Mouse (Mus musculus) intestine, embryonic 15.5 days (tissue): Measurements from ENCODE around the gene Tbc1d9b. TPM values are rescaled to one million over a fixed set of nuclear protein-coding genes. Genes with fewer than 3 reads are reported as not detected.

Experiments used
- ATAC-seq: fragments of 200-750 bp; cut with Nextera tagmentation; 2 replicates; pipeline ENCODE4 v1.8.0; 2017; ENCODE audit warnings: moderate TSS enrichment, moderate library complexity
- H3K27ac ChIP-seq: fragments of 300-500 bp; sonication (generic); 2 replicates; pipeline ENCODE4 v1.5.1; 2015; ENCODE audit warnings: mild to moderate bottlenecking, inconsistent platforms
- H3K27me3 ChIP-seq: fragments of 300-500 bp; sonication (generic); replicated peaks from 2 replicates; pipeline ENCODE4 v1.6.1; 2015; ENCODE audit warnings: inconsistent platforms
- H3K36me3 ChIP-seq: fragments of 300-500 bp; sonication (generic); 2 replicates; pipeline ENCODE4 v1.6.1; 2015; ENCODE audit warnings: inconsistent platforms
- H3K4me1 ChIP-seq: fragments of 300-500 bp; sonication (generic); replicated peaks from 2 replicates; pipeline ENCODE4 v1.6.1; 2015; ENCODE audit warnings: inconsistent platforms
- H3K4me2 ChIP-seq: fragments of 300-500 bp; sonication (generic); replicated peaks from 2 replicates; pipeline ENCODE4 v1.6.1; 2015; ENCODE audit warnings: mild to moderate bottlenecking, inconsistent platforms
- H3K4me3 ChIP-seq: fragments of 300-500 bp; sonication (generic); replicated peaks from 2 replicates; pipeline ENCODE4 v1.5.1; 2015; ENCODE audit warnings: inconsistent platforms
- H3K9ac ChIP-seq: fragments of 300-500 bp; sonication (generic); 2 replicates; pipeline ENCODE4 v1.6.1; 2015; ENCODE audit warnings: inconsistent platforms
- H3K9me3 ChIP-seq: fragments of 300-500 bp; sonication (generic); 2 replicates; pipeline ENCODE4 v1.6.1; 2016; ENCODE audit warnings: inconsistent platforms
- WGBS: fragments of 180-500 bp; shearing (Covaris S2); methylation state at CpG from one replicate; pipeline ENCODE4 v1.1.7; 2015; 5-methylcytosine and 5-hydroxymethylcytosine counted together
- polyA plus RNA-seq: library from polyadenylated mRNA; unstranded; fragments of >200 nt; fragmentation: Nextera tagmentation; extraction: Ambion mirVana; gene quantifications from 2 replicates; pipeline ENCODE4 v1.2.1, GENCODE M21; 2015

Tbc1d9b gene
- polyA plus RNA-seq, 1 experiment from 2014 or later: 31.5 TPM

DNA sequence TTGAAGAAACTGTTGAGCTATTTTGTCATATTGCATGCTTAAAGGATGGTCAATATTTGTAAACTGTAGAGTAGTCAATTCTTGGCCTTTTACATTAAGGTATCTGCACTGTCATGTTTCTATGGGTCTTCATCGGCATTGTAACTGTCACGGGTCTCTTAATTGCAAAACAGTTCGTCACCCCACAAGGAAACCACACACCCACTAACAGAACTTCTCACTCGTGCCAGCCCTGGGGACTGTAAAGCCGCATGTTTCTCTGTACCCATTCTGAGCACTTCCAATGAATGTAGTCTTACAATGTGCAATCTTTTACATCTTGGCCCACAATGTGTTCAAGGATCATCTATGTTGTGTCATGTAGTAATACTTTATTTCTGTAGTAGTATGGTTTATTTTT, 26.0 kb upstream of the Tbc1d9b start:
- Histone ChIP-seq H3K9ac (no peak overlapping the region), H3K4me2 (no peak overlapping the region), H3K27me3 (no peaks in the 10 kb centered on the region), H3K27ac (no peak overlapping the region), H3K36me3 (no peaks in the 10 kb centered on the region), H3K4me1 (no peaks in the 10 kb centered on the region), H3K4me3 (no peak overlapping the region), H3K9me3 (no peaks in the 10 kb centered on the region)
- WGBS: 84% methylated on average over 5 of the region's 5 CpGs
- ATAC-seq: no peak

DNA sequence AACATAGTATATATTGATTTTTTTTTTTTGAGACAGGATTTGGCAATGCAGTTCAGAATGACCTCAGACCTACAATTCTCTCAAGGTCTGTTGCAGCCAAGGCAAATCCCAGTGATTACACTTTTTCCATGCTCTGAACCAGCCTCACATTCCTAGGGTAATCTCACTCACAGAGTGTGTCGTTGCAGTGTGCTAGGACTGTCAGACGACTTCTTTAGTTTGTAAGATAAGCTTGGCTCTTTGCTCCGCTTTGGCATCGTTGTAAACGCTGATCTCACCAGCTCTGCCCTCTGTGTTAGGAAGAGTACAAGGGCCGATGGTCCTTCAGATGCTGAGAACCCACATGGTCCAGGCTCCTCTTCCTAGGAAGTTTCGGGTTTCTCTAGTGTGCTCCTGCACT, 25.2 kb upstream of the Tbc1d9b start:
- 73% methylated on average over 7 of the region's 7 CpGs for WGBS
- no peak overlapping the region for H3K27ac ChIP-seq
- H3K9me3 ChIP-seq: no peaks in the 10 kb centered on the region
- no peaks in the 10 kb centered on the region for H3K36me3 ChIP-seq
- H3K27me3 ChIP-seq: no peaks in the 10 kb centered on the region
- H3K4me3 ChIP-seq: no peak overlapping the region
- H3K9ac ChIP-seq: no peak overlapping the region
- ATAC-seq: no peak
- H3K4me1 ChIP-seq: no peaks in the 10 kb centered on the region
- H3K4me2 ChIP-seq: no peak overlapping the region

DNA sequence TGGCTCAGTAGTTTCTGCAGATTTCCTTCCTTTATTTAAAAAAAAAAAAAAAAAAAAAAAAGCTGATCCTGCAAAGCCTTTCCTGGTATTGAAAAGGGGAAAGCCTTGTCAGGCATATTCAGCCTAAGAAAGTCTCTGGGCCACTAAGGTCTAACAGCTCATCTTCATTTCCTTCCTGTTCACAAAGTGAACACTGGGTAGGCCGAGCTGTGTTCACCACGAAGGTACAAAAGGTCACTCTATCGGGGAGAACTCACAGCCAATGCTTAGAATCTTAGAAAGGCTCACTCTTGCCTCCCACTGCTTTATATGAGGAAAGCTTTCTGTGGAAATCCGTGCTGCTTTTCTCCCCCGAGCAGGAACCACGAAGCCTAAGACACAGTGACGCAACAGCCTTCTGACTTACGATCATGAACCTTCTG, 22.4 kb upstream of the Tbc1d9b start:
- 0 out of 2 replicates have a peak, but pooled peaks have one; percentile 20 for ATAC-seq
- H3K4me2 ChIP-seq: no peak overlapping the region
- H3K27me3 ChIP-seq: no peaks in the 10 kb centered on the region
- no peaks in the 10 kb centered on the region for H3K36me3 ChIP-seq
- H3K4me1 ChIP-seq: no peaks in the 10 kb centered on the region
- H3K9ac ChIP-seq: no peak overlapping the region
- 71% methylated on average over 8 of the region's 8 CpGs for WGBS
- H3K27ac ChIP-seq: no peak overlapping the region
- no peak overlapping the region for H3K4me3 ChIP-seq
- H3K9me3 ChIP-seq: no peaks in the 10 kb centered on the region

DNA sequence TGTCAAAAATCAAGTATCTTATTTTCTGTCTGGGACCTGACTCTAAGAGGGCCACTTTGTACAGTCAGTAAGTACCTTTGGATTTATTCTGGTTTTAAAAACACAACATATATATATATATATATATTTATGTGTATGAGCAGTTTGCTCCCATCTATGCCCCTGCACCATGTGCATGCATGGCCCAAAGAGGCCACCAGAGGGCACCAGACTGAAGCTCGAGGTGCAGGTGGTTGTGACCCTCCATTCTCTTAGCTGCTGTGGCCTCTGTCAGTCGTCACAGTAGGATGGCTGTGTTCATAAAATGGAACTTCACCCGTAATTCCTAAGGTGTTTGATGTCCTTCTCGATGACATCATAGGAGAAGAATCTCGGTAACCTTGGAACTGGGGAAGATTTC, 16.9 kb upstream of the Tbc1d9b start:
- no peak overlapping the region for H3K9ac ChIP-seq
- WGBS: 23% methylated on average over 5 of the region's 5 CpGs
- H3K27ac ChIP-seq: no peak overlapping the region
- H3K9me3 ChIP-seq: no peaks in the 10 kb centered on the region
- ATAC-seq: peak; percentile 55
- H3K4me1 ChIP-seq: no peaks in the 10 kb centered on the region
- H3K4me3 ChIP-seq: no peak overlapping the region
- no peaks in the 10 kb centered on the region for H3K36me3 ChIP-seq
- H3K27me3 ChIP-seq: no peaks in the 10 kb centered on the region
- no peak overlapping the region for H3K4me2 ChIP-seq

DNA sequence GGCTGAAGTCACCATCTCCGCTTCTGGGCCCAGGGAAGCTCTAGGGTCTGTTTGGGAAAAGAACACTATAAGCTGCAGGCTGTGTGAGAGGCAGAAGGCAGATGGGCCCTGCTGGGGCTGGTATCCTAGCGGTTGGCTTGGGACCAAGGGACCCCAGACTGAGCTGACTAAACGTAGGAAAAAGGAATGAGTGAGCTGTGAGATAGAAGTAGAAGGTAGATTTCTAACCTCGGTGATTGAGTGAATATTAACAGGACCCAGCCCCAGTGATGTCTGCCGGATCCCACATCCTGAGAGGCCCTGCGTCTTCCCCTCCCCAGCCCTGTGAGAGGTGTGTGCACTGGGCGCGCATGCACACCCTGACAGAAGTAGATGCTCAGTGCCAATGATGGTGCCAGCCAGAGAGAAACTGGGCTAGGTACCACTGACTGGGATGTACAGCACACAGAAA, 8.5 kb upstream of the Tbc1d9b start:
- Histone ChIP-seq H3K4me2 (no peak overlapping the region), H3K27ac (no peak overlapping the region), H3K4me3 (no peak overlapping the region), H3K27me3 (no peaks in the 10 kb centered on the region), H3K9ac (no peak overlapping the region), H3K36me3 (no peaks in the 10 kb centered on the region), H3K9me3 (no peaks in the 10 kb centered on the region), H3K4me1 (no peaks in the 10 kb centered on the region)
- 94% methylated on average over 8 of the region's 8 CpGs for WGBS
- ATAC-seq: no peak

DNA sequence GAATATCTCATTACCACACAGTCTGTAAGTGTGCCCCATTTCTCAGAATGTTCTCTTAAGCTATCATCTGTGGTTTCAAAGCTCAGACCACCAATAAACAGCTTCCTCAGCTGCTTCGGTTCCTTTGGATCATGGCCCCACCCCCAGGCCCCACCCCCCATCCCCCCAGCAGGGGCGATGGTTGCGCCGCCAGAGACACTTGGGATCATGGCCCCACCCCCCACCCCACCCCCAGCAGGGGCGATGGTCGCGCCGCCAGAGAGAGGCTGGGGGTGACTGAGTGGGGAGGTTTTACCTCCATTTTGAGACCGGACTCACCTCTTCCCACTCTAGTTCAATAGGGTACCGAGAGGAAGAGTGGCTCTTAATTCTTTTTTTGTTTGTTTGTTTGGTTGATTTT, 3.4 kb upstream of the Tbc1d9b start:
- no peak for ATAC-seq
- no peak overlapping the region for H3K4me3 ChIP-seq
- WGBS: 9% methylated on average over 10 of the region's 10 CpGs
- peaks cover 12% of the 10 kb centered on the region; the same call in 1 of the 2 replicates for H3K4me1 ChIP-seq
- no peak overlapping the region for H3K27ac ChIP-seq
- H3K9ac ChIP-seq: no peak overlapping the region
- H3K9me3 ChIP-seq: no peaks in the 10 kb centered on the region
- H3K4me2 ChIP-seq: peak overlapping the region; percentile 50
- H3K36me3 ChIP-seq: no peaks in the 10 kb centered on the region
- no peaks in the 10 kb centered on the region for H3K27me3 ChIP-seq

DNA sequence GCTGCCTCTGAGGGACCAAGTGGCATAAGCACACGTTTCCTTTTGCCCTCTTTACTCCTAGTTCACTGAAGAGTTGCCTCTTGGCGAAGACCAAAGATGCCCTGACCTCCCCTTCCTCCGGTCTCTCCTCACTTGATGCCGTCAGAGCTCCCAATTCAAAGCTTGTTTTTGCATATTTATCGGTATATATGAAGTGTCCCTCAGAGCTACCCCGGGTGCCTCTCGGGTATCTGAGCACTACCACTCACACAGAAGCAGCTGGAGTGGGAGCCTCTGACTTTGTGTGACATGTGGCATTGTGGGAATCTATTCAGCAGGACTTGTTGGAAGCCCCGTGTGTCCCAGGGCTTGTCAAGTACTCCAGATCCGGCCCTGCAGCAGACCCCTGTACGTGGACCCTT, 605 bp downstream of the Tbc1d9b start:
- 13% methylated on average over 10 of the region's 10 CpGs for WGBS
- Histone ChIP-seq H3K27ac (peak overlapping the region; percentile 73), H3K36me3 (peaks cover 6% of the 10 kb centered on the region), H3K27me3 (no peaks in the 10 kb centered on the region), H3K9ac (peak overlapping the region; percentile 99), H3K4me1 (peaks cover 18% of the 10 kb centered on the region), H3K4me3 (peak overlapping the region; percentile 83), H3K4me2 (peak overlapping the region; percentile 88), H3K9me3 (no peaks in the 10 kb centered on the region)
- ATAC-seq: peak; percentile 3; the same call in 1 of the 2 replicates

DNA sequence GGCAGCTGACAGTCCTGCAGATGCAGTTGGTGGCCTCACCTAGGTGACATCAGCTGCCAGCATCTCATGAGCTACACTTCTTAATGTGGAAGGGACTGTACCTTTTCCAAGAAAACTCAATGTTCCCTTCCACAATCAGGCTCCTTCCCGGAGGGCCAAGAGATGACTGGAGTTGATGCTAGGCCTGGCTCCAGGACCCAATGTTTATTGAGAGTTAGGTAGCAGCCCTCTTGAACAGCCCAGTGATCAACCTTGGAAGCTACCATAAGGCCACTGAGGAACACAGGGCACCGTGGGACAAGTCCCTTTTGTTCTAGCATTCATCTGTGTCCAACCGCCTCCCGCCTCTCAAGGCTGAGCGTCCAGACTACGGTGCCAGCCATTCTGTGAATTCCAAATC, 1.1 kb downstream of the Tbc1d9b start:
- Histone ChIP-seq H3K4me1 (peaks cover 18% of the 10 kb centered on the region), H3K36me3 (peaks cover 10% of the 10 kb centered on the region), H3K4me2 (peak overlapping the region; percentile 88), H3K27ac (no peak overlapping the region), H3K4me3 (peak overlapping the region; percentile 83), H3K9me3 (no peaks in the 10 kb centered on the region), H3K9ac (peak overlapping the region; percentile 99), H3K27me3 (no peaks in the 10 kb centered on the region)
- WGBS: 86% methylated on average over 6 of the region's 6 CpGs
- no peak for ATAC-seq

DNA sequence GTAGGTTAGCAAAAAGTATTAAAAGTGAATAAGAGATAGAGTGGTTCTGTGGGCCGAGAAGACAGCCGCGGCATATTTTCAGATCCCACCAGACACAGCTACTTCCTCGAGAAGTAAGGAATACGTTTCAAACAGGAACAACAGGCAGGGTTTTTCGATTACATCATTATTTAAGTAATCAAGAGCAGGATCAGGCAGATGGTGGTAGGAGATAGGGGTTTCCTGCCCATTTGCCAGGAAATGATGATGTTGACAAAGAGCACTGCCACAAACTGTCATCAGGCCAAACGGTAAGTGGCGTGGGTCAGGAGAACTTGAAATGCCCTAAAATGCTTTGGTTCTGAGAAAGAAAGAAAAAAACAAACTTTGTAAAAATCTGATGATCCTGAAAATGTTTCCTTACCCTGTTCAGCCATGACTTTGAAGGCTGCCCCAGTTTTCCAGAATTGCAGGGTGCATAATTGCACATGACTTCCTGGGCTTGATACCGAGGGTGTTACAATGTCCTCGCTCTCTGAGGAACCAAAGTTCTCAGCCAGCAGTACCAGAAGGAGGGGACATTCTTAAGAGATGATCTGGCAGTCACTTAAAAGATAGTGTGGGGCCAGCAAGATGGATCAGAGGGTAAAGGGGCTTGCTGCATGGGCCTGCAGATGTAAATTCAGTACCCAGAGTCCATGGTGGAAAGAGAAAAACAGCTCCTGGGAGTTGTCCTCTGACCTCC, 3.1 kb downstream of the Tbc1d9b start:
- H3K36me3 ChIP-seq: peaks cover 17% of the 10 kb centered on the region
- peaks cover 18% of the 10 kb centered on the region for H3K4me1 ChIP-seq
- H3K27ac ChIP-seq: 0 out of 2 replicates have a peak overlapping the region, but pooled peaks have one; percentile 17
- no peak overlapping the region for H3K9ac ChIP-seq
- H3K4me2 ChIP-seq: no peak overlapping the region
- WGBS: 63% methylated on average over 10 of the region's 10 CpGs
- no peak for ATAC-seq
- H3K9me3 ChIP-seq: no peaks in the 10 kb centered on the region
- H3K4me3 ChIP-seq: no peak overlapping the region
- H3K27me3 ChIP-seq: no peaks in the 10 kb centered on the region

DNA sequence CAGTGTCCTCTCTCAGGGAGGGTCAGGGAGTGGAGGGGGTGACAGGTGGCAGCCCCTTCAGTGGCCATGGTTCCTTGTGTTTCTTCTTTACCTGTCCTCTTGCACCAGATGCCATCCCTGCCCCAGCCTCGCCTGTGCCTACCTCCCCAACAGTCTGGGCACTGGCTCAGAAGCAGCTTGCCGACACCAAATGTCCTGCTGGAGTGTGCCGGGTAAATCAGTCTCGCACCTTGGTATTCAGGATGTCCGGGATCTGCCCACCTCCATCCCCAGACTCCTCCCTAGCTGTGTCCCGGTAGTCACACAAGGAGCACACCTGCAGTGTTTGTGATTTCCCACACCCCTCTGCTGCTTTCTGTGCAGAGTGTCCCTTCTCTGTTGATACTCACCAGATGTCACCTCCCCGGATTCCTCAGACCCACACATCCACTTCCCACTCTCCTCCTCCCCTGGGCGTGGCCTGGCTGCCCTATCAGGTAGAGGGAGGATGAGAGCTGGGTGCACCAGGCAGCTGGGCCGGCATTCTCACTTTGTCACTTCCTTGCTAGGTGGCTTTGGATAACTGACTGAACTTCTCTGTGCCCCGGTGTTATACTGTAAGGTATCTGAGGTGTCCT, 7.1 kb downstream of the Tbc1d9b start:
- Histone ChIP-seq H3K27ac (no peak overlapping the region), H3K9me3 (no peaks in the 10 kb centered on the region), H3K36me3 (peaks cover 36% of the 10 kb centered on the region), H3K4me2 (no peak overlapping the region), H3K27me3 (no peaks in the 10 kb centered on the region), H3K4me1 (peaks cover 6% of the 10 kb centered on the region; the same call in 1 of the 2 replicates), H3K4me3 (no peak overlapping the region), H3K9ac (no peak overlapping the region)
- peak; percentile 67; the same call in 1 of the 2 replicates for ATAC-seq
- WGBS: 54% methylated on average over 10 of the region's 10 CpGs

DNA sequence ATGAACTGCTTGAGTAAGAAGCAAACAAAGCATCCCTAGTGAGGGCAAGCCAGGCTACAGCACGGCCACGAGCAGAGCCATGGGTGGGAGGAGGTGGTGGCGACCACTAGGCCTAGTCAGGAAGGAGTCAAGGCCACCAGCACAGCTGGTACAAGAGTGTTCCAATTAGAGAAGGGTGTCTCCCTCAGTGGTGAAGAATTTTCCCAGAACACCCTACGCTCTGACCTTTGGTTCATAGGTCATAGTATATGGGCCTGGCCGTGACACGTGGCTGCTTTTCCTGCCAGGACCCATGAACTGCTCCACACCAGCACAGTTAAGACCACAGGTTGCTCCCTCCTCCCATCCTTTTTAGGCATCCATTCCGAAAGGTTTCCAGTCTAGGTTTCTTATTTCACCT, 8.4 kb downstream of the Tbc1d9b start:
- peak; percentile 46; the same call in 1 of the 2 replicates for ATAC-seq
- 73% methylated on average over 7 of the region's 7 CpGs for WGBS
- Histone ChIP-seq H3K9ac (no peak overlapping the region), H3K4me2 (no peak overlapping the region), H3K27ac (no peak overlapping the region), H3K9me3 (no peaks in the 10 kb centered on the region), H3K27me3 (no peaks in the 10 kb centered on the region), H3K4me1 (peaks cover 2% of the 10 kb centered on the region; the same call in 1 of the 2 replicates), H3K36me3 (peaks cover 39% of the 10 kb centered on the region), H3K4me3 (no peak overlapping the region)

DNA sequence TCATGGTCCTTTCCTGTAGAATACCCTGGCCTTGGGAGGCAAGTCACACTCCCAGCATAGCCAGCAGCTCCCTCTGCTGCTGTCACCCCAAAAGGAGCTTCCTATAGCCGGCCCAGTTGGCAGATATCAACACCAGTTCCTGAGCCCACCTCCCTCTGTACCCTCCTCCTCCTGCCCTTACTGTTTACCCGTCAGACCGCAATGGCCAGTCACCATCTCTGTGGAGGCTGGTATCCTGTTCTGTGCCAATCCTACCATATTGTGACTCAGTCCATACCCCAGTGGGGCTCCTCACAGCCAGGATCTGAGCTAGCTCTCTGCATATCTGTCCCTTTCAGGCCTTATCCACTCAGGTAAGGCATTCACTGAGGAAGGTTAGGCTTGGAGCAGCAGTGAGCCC, 14.3 kb downstream of the Tbc1d9b start:
- H3K4me3 ChIP-seq: no peak overlapping the region
- no peak overlapping the region for H3K9ac ChIP-seq
- no peaks in the 10 kb centered on the region for H3K27me3 ChIP-seq
- no peaks in the 10 kb centered on the region for H3K4me1 ChIP-seq
- ATAC-seq: no peak
- H3K36me3 ChIP-seq: peaks cover 53% of the 10 kb centered on the region
- H3K27ac ChIP-seq: no peak overlapping the region
- no peaks in the 10 kb centered on the region for H3K9me3 ChIP-seq
- no peak overlapping the region for H3K4me2 ChIP-seq
- 85% methylated on average over 3 of the region's 3 CpGs for WGBS

DNA sequence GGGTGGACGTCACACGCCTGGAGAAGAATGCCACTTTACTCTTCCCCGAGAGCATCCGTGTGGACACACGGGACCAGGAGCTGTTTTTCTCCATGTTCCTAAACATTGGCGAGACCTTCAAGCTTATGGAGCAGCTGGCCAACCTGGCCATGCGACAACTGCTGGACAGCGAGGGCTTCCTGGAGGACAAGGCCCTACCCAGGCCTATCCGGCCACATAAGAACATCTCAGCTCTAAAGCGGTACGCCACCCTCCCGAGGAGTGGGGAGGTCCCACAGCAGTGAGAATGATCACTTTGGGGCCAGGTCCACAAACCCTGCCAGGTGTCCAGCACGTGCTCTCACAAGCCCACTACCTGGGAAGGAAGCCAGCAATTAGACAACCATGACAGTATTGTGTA, 14.9 kb downstream of the Tbc1d9b start:
- Histone ChIP-seq H3K27me3 (no peaks in the 10 kb centered on the region), H3K9me3 (no peaks in the 10 kb centered on the region), H3K9ac (no peak overlapping the region), H3K27ac (no peak overlapping the region), H3K36me3 (peaks cover 50% of the 10 kb centered on the region), H3K4me1 (no peaks in the 10 kb centered on the region), H3K4me2 (no peak overlapping the region), H3K4me3 (no peak overlapping the region)
- 94% methylated on average over 13 of the region's 13 CpGs for WGBS
- ATAC-seq: no peak
